Mouse (Mus musculus): ENCODE data around the gene Actb.

Actb gene

GRCm38 (mm10) chr5:142875513-142875905, 31.0 kb downstream of the Actb start:
- no peak for DNase-seq

DNA sequence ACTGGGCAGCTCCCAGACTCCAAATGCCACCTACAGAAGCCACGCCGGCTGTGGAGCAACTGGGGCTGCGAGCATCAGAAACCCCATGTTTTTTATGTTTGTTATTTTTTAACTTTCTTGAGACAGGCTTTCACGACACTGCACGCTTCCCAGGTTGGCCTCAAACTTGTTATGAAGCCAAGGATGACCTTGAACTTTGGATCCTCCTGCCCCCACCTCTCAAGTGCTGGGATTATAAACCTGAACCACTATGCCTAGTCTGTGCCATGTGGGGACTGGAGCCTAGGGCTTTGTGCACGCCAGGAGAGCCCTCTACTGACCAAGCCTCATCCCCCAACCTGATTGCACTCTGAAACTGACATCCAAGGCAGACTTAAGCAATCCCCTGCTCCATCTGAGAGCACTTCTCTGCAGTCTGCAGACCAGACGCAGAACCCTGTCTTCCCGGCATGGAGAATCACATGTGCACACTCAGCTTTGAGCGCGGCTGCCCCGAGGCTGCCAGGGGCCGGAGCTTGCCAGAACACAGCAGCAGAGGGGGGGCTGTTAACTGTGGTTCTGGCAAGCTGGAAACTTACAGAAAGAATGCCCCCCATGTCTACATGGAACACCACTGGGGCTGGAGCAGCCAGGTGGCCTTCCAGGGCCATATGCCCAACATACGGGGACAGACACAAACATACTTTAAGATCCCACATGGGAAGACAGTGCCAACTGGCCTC, 31.6 kb downstream of the Actb start:
- DNase-seq: no peak

GRCm38 (mm10) chr5:142873718-142874117, 32.8 kb downstream of the Actb start:
- DNase-seq: no peak

DNA sequence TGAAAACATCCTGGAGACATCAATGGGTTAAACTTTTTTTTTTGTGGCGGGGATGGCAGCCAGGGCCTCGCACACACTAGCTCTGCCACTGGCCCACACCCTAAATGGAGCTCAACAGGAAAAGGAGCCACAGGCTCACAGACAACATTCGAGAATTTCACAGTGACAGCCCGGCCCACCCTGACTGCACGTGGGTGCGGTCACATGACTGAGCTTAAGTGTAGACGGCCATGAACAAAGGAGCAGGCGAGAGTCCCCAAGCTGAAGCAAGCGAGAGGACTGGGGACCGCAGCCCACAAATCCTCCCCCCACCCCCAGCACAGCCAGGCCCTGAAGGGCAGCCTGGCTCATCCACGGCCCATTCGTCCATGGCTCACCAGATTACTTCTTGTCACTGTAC, 34.8 kb downstream of the Actb start:
- DNase-seq: no peak

GRCm38 (mm10) chr5:142869463-142869862, 37.1 kb downstream of the Actb start:
- DNase-seq: no peak

GRCm38 (mm10) chr5:142857763-142858229, 48.8 kb downstream of the Actb start:
- peak; percentile 58 for DNase-seq

GRCm38 (mm10) chr5:142856408-142856807, 50.1 kb downstream of the Actb start:
- DNase-seq: no peak

DNA sequence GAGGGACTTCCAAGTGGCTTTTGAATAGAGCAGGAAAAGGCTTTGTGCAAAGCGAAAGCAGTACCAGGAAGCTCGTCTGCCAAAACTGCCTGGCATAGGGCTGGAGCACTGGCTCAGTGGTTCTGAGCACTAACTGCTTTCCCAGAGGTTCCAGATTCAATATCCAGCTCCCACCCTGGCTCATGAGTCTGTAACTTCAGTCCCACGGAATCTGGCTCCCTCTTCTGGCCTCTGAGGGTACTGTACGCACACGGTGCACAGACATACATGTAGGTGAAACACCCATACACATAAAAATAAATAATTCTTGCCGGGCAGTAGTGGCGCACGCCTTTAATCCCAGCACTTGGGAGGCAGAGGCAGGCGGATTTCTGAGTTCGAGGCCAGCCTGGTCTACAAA, 51.7 kb downstream of the Actb start:
- DNase-seq: no peak

DNA sequence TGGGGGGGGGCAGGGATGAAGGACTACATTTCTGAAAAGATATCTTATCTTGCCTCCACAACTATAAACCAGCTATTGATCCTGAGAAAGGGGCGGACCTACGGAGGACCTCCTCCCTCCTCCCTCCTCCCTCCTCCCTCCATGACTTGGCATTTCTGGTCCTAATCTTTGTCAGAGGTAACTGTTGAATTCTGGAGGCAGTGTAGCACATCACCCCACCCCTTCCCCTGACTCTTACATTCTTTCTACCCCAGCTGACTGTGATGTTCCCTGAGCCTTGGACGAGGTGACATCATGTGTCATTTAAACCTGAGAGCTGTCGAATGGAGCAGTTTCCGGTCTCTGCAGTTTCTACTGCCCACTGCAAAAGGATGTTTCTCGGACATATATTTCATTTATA, 53.0 kb downstream of the Actb start:
- DNase-seq: no peak
